Mouse (Mus musculus): ENCODE results near the gene A630095N17Rik. TPM values are rescaled to one million over a fixed set of nuclear protein-coding genes. Genes with fewer than 3 reads are reported as not detected.

Gene A630095N17Rik
- total and polyA plus RNA-seq, 2 experiments from 2014 or later, result 0.34 TPM; not detected in 1

DNA sequence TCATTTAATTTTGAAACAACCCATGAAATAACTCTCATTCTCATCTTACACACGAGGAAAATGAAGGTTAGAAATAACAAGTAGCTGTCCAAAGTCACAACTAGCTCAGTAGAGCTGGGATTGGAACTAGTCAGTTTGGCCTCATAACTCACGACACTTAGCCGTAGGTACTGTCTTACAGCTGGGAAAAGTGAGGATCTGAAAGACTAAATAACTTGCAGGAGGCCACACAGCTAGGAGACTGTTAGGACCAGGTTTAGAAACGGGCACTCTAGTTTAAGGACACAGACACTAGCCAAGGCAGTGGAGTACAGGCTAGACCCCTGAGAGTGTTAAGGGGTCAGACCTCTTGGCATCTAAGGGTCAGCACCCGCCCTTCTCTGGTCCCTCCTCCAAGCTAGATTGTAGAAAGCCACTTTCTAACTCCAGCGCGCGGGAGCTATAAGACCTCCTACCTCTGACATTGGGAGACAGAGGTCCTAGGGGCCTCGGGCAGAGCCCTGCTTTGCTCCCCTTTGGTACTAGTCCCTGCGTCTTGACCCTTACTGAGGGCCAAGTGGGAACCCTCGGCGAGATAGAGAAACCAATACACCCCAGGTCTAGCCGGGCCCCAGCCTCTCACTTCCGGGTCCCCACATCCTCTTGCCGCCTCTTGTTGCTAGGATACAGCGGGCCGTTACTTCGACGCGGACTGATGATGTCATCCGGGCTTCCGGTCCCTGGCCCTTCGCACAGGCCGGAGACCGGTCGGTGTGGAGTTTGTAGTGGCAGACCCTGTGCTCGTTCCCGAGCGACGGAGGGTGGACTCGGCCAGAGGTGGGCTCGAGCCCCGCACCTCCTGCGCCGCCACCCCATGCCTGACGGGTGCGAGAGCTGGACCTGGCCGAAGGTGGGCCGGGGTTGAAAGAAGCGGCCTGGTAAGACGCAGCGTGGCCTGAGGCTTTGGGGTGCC, 21.5 kb downstream of the A630095N17Rik start, which contains the start of the genes Glb1l and Stk16:
Glb1l (minus strand) TSS at position 678 of the 952 bp plus-strand sequence.
Stk16 (plus strand) TSS at position 703 of the 952 bp plus-strand sequence.
- H3K27me3 ChIP-seq (ENCODE audit: insufficient read depth, low read length), result no peaks in the 10 kb centered on the region
- DNase-seq (peak; percentile 96), ATAC-seq (peak; percentile 97)
- peaks cover 18% of the 10 kb centered on the region; the same call in 1 of the 2 replicates for H3K4me1 ChIP-seq (ENCODE audit: insufficient read depth)
- TF ChIP-seq CTCF (IDR thresholded peaks at IDR 0.05; ENCODE audit: low read depth), result no peak
- peak within 1 kb of the TSS; percentile 84 for H3K4me3 ChIP-seq (ENCODE audit: low read depth, low read length)
- WGBS, result 7% methylated on average over 42 of the region's 42 CpGs
- peak within 1 kb of the TSS; percentile 74 for H3K4me2 ChIP-seq (ENCODE audit: low read depth)
- peak within 1 kb of the TSS; percentile 89 for H3K9ac ChIP-seq
- peak within 1 kb of the TSS; percentile 62; the same call in 1 of the 2 replicates for H3K27ac ChIP-seq (ENCODE audit: low read depth, low read length)
- H3K36me3 ChIP-seq (ENCODE audit: insufficient read depth), result peaks cover 33% of the 10 kb centered on the region
- H3K9me3 ChIP-seq (ENCODE audit: low read length), result no peaks in the 10 kb centered on the region

DNA sequence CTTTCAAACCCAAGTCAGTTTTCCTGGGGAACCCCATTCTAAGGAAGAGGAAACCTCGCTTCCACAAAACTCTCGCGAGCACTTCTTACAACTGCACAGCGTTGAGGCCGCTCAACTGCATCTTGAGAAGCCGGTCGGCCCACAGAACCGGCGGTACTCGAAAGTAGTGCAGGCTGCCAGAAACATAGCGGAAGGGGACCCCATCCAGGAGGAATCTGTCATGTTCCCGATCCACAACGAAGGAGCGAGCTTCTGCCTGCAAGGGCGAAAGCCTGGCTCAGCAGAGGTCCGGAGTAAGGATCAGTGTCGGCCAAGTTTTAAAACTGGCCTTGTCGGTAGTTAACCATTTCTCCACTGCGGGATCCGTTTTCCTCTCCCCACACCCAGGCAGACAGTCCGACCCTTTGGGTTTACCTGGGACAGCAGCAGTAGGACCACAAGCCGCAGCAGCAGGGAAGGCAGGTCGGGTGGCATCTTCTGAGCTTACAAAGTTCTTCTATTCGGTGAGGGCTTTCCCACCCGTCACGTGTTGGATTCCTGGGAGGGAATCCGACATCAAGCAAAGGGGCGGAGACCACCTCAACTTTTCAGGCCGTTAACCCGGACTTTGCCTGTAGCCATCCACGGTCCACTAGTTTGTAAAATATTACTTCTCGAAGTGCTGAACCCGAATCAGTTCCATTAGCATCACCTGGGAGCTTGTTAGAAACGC, 22.8 kb downstream of the A630095N17Rik start:
- H3K9me3 ChIP-seq (ENCODE audit: low read length), result no peaks in the 10 kb centered on the region
- H3K36me3 ChIP-seq (ENCODE audit: insufficient read depth), result peaks cover 20% of the 10 kb centered on the region
- ATAC-seq (no peak), DNase-seq (no peak)
- WGBS, result 16% methylated on average over 34 of the region's 34 CpGs
- peak overlapping the region; percentile 30 for H3K4me3 ChIP-seq (ENCODE audit: low read depth, low read length)
- no peaks in the 10 kb centered on the region for H3K27me3 ChIP-seq (ENCODE audit: insufficient read depth, low read length)
- peak overlapping the region; percentile 45 for H3K9ac ChIP-seq
- H3K27ac ChIP-seq (ENCODE audit: low read depth, low read length), result no peak overlapping the region
- peak overlapping the region; percentile 45 for H3K4me2 ChIP-seq (ENCODE audit: low read depth)
- H3K4me1 ChIP-seq (ENCODE audit: insufficient read depth), result peaks cover 18% of the 10 kb centered on the region; the same call in 1 of the 2 replicates
- no peak for TF ChIP-seq CTCF (IDR thresholded peaks at IDR 0.05; ENCODE audit: low read depth)

- Histone ChIP-seq H3K4me2 (ENCODE audit: low read depth) (no peak overlapping the region), H3K4me1 (ENCODE audit: insufficient read depth) (no peaks in the 10 kb centered on the region), H3K9me3 (ENCODE audit: low read length) (no peaks in the 10 kb centered on the region), H3K4me3 (ENCODE audit: low read depth, low read length) (no peak overlapping the region), H3K36me3 (ENCODE audit: insufficient read depth) (peaks cover 35% of the 10 kb centered on the region), H3K27me3 (ENCODE audit: insufficient read depth, low read length) (no peaks in the 10 kb centered on the region), H3K27ac (ENCODE audit: low read depth, low read length) (no peak overlapping the region), H3K9ac (no peak overlapping the region)
- ATAC-seq (no peak), DNase-seq (no peak)
- WGBS, result 86% methylated on average over 1 of the region's 1 CpGs
- no peak for TF ChIP-seq CTCF (IDR thresholded peaks at IDR 0.05; ENCODE audit: low read depth)
These were observed 30.7 kb downstream of the A630095N17Rik start for GRCm38 (mm10) chr1:75201236-75201635.

DNA sequence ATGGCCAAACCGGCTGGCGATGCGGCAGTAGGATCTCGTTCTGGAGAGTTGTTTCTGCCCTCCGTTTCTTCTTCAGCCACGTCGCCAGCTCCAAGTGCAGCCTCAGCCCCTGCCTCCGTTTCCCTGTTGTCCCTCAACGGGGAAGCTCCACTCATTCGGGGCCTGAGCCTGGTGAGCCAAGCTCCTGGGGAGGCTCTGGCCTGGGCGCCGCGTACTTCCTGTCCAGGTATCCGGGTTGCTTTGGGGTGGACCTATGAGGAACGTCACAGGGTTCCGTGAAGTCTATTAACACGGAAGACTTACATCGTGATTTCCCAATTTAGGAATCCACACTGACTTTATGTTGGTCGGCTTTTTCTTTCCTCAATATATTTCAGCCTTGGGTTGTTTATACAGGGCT, 39.5 kb downstream of the A630095N17Rik start:
- H3K4me3 ChIP-seq (ENCODE audit: low read depth, low read length), result peak overlapping the region; percentile 86
- no peaks in the 10 kb centered on the region for H3K9me3 ChIP-seq (ENCODE audit: low read length)
- peak overlapping the region; percentile 96 for H3K9ac ChIP-seq
- H3K27ac ChIP-seq (ENCODE audit: low read depth, low read length), result peak overlapping the region; percentile 96
- no peaks in the 10 kb centered on the region for H3K27me3 ChIP-seq (ENCODE audit: insufficient read depth, low read length)
- peaks cover 19% of the 10 kb centered on the region for H3K4me1 ChIP-seq (ENCODE audit: insufficient read depth)
- ATAC-seq, result peak; percentile 1; the same call in 1 of the 2 replicates
- peak overlapping the region; percentile 90 for H3K4me2 ChIP-seq (ENCODE audit: low read depth)
- peaks cover 43% of the 10 kb centered on the region for H3K36me3 ChIP-seq (ENCODE audit: insufficient read depth)
- TF ChIP-seq CTCF (IDR thresholded peaks at IDR 0.05; ENCODE audit: low read depth), result no peak
- no peak for DNase-seq
- WGBS, result under 1% methylated on average over 19 of the region's 19 CpGs

DNA sequence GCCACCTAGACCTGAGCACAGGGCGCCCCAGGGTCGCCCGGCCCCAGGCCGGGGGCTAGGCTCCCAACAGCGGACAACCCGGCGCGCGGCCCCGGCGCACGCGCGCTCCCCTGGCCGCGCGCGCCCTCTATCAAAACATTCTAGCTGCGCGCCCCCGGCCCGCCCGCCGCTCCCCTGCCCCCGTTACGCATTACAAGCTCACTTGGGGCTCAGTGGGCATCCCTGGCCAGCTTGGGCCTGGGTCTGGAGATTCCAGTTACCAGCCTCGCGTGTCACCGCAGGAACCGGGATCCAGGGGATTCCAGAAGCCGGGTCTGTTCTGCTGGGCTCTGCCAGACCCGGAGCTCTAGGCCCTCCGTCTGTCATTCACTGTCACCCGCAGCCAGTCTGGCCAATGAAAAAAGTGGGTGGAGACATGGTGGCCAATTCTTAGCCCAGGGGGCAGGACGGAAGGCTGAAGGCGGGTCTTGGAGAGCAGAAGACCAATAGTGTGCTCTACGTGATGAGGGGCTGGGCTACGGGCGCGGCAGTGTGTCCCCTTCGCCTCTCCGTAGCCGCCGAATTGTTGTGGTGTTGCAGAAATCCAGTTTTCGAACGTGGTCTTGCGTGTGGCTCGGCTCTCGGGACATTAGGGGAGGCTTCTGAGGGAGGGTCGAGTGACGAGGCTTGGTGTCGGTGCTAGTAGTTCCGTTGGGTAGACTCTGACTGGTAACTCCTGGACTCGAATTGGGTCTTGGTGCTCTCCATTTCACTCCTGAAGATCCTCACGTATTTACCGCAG, 40.1 kb downstream of the A630095N17Rik start, which contains the start of the genes Ankzf1 and Atg9a:
Ankzf1 (plus strand) TSS at position 530 of the 781 bp plus-strand sequence.
Atg9a (minus strand) TSS at position 575 of the 781 bp plus-strand sequence.
- H3K4me1 ChIP-seq (ENCODE audit: insufficient read depth), result peaks cover 19% of the 10 kb centered on the region
- DNase-seq (peak; percentile 97), ATAC-seq (peak; percentile 100)
- peak within 1 kb of the TSS; percentile 86 for H3K4me3 ChIP-seq (ENCODE audit: low read depth, low read length)
- WGBS, result 1% methylated on average over 55 of the region's 56 CpGs
- H3K36me3 ChIP-seq (ENCODE audit: insufficient read depth), result peaks cover 44% of the 10 kb centered on the region
- H3K27me3 ChIP-seq (ENCODE audit: insufficient read depth, low read length), result no peaks in the 10 kb centered on the region
- H3K27ac ChIP-seq (ENCODE audit: low read depth, low read length), result peak within 1 kb of the TSS; percentile 96
- H3K9me3 ChIP-seq (ENCODE audit: low read length), result no peaks in the 10 kb centered on the region
- peak within 1 kb of the TSS; percentile 90 for H3K4me2 ChIP-seq (ENCODE audit: low read depth)
- peak within 1 kb of the TSS; percentile 96 for H3K9ac ChIP-seq
- TF ChIP-seq CTCF (IDR thresholded peaks at IDR 0.05; ENCODE audit: low read depth), result 0 out of 2 replicates have a peak, but pooled peaks have one; percentile 5

GRCm38 (mm10) chr1:75191258-75191621, 40.7 kb downstream of the A630095N17Rik start:
- H3K9me3 ChIP-seq (ENCODE audit: low read length), result no peaks in the 10 kb centered on the region
- peak overlapping the region; percentile 96 for H3K9ac ChIP-seq
- peak overlapping the region; percentile 89 for H3K4me2 ChIP-seq (ENCODE audit: low read depth)
- DNase-seq, result no peak
- no peak for TF ChIP-seq CTCF (IDR thresholded peaks at IDR 0.05; ENCODE audit: low read depth)
- H3K27me3 ChIP-seq (ENCODE audit: insufficient read depth, low read length), result no peaks in the 10 kb centered on the region
- peaks cover 46% of the 10 kb centered on the region for H3K36me3 ChIP-seq (ENCODE audit: insufficient read depth)
- H3K4me3 ChIP-seq (ENCODE audit: low read depth, low read length), result peak overlapping the region; percentile 86
- no peak for ATAC-seq
- H3K27ac ChIP-seq (ENCODE audit: low read depth, low read length), result peak overlapping the region; percentile 96
- 43% methylated on average over 5 of the region's 5 CpGs for WGBS
- peaks cover 19% of the 10 kb centered on the region for H3K4me1 ChIP-seq (ENCODE audit: insufficient read depth)

Measured in forebrain, postnatal 0 days (tissue).